Mouse (Mus musculus) hindbrain, postnatal 0 days (tissue): ENCODE data around the gene Syde1. TPM values are rescaled to one million over a fixed set of nuclear protein-coding genes. Genes with fewer than 3 reads are reported as not detected.

Experiments
- ATAC-seq: fragments of 200-750 bp; cut with Nextera tagmentation; 2 replicates; pipeline ENCODE4 v1.8.0; 2017; ENCODE audit warnings: mild to moderate bottlenecking, moderate TSS enrichment, moderate library complexity
- DNase-seq: peaks from one replicate; pipeline ENCODE4 v3.0.0-alpha.2; 2015; ENCODE audit warnings: low spot score
- H3K27ac ChIP-seq: fragments of 300-500 bp; sonication (generic); 2 replicates; pipeline ENCODE4 v1.5.1; 2014; ENCODE audit warnings: mild to moderate bottlenecking
- H3K27me3 ChIP-seq: fragments of 300-500 bp; sonication (generic); 2 replicates; pipeline ENCODE4 v1.6.1; 2014; ENCODE audit warnings: low read length, mixed read lengths; ENCODE audit not compliant: insufficient read depth
- H3K36me3 ChIP-seq: fragments of 300-500 bp; sonication (generic); 2 replicates; pipeline ENCODE4 v1.6.1; 2014; ENCODE audit warnings: low read length, mixed read lengths; ENCODE audit not compliant: insufficient read depth
- H3K4me1 ChIP-seq: fragments of 300-500 bp; sonication (generic); 2 replicates; pipeline ENCODE4 v1.6.1; 2014; ENCODE audit warnings: antibody characterized with exemption, low read length, mixed read lengths; ENCODE audit not compliant: insufficient read depth
- H3K4me2 ChIP-seq: fragments of 300-500 bp; sonication (generic); 2 replicates; pipeline ENCODE4 v1.6.1; 2014; ENCODE audit warnings: low read depth, mild to moderate bottlenecking, low read length, moderate library complexity, mixed read lengths
- H3K4me3 ChIP-seq: fragments of 300-500 bp; sonication (generic); 2 replicates; pipeline ENCODE4 v1.5.1; 2014; ENCODE audit warnings: low read length
- H3K9ac ChIP-seq: fragments of 300-500 bp; sonication (generic); replicated peaks from 2 replicates; pipeline ENCODE4 v1.6.1; 2014; ENCODE audit warnings: mild to moderate bottlenecking, low read length, moderate library complexity, mixed read lengths
- H3K9me3 ChIP-seq: fragments of 300-500 bp; sonication (generic); 2 replicates; pipeline ENCODE4 v1.6.1; 2016; ENCODE audit warnings: low read length, mixed read lengths
- CTCF ChIP-seq: IDR thresholded peaks from 2 replicates; pipeline ENCODE4 v1.5.1; 2016; ENCODE audit warnings: antibody characterized with exemption, control low read depth, low read depth
- WGBS: fragments of 180-500 bp; shearing (Covaris S2); extraction: QIAGEN DNeasy Blood & Tissue Kit; methylation state at CpG from one replicate; pipeline ENCODE4 v1.1.7; 2014; 5-methylcytosine and 5-hydroxymethylcytosine counted together
- polyA plus RNA-seq: library from polyadenylated mRNA; unstranded; fragments of >200 nt; fragmentation: Nextera tagmentation; extraction: Ambion mirVana; gene quantifications from 2 replicates; pipeline ENCODE4 v1.2.1, GENCODE M21; 2015
- total RNA-seq: library from RNA; depleted of rRNA; stranded (reverse); fragments of >200 nt; gene quantifications from 2 replicates; pipeline ENCODE4 v1.2.3, GENCODE M21; 2014

Gene Syde1
- total and polyA plus RNA-seq, 2 experiments from 2014 or later = 3.6 to 7.2 TPM

DNA sequence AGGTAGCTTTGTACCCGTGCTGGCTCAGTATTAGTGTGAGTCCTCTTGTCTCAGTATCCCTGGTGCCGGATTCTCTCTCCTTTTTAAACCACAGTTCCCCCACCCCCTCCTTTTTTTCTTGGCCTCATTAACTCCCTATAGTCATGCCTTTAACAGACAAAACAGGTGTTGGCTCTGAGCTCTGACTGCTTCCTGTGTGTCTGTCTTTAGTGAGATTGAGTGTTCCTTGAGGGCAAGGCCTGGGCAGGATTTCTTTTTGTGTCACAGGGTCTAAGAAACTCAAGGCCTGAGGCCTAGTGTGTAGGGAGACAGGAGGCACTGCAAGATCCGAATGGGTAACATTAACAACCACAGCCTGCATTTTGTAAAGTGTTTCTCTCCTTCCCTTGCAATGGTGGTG lies 13.6 kb downstream of the Syde1 start:
- TF ChIP-seq CTCF = no peak
- H3K9me3 ChIP-seq = no peaks in the 10 kb centered on the region
- peaks cover 32% of the 10 kb centered on the region for H3K36me3 ChIP-seq
- no peak overlapping the region for H3K4me3 ChIP-seq
- H3K4me1 ChIP-seq = peaks cover 6% of the 10 kb centered on the region
- no peak overlapping the region for H3K4me2 ChIP-seq
- no peaks in the 10 kb centered on the region for H3K27me3 ChIP-seq
- DNase-seq (no peak), ATAC-seq (no peak)
- H3K27ac ChIP-seq = no peak overlapping the region
- no peak overlapping the region for H3K9ac ChIP-seq
- WGBS = 65% methylated on average over 3 of the region's 3 CpGs

DNA sequence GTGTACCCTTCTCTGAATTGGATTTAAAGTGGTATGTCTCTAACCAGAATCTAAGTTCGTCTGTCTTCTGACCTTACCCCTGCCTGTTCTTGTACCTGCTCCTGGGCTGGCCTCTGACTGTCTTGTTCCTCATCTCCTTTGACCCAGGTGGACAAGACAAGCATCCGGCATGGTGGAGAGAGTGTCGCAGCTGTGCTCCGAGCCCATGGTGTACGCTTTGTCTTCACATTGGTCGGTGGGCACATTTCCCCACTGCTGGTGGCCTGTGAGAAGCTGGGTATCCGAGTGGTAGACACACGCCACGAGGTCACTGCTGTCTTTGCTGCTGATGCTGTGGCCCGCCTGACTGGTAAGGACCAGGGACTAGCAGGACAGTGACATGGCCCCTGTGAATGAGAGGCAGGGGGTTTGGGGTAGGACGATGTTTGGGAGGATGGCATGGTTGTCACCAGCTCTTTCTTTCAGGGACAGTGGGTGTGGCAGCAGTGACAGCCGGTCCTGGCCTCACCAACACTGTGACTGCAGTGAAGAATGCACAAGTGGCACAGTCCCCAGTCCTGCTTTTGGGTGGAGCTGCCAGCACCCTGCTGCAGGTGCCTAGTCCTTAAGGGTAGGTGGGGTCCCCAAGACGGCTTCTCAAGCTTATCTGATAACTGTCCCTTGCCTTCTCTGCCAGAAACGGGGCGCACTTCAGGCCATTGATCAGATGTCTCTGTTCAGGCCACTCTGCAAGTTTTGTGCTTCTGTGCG lies 15.2 kb downstream of the Syde1 start:
- peaks cover 6% of the 10 kb centered on the region for H3K4me1 ChIP-seq
- no peak overlapping the region for H3K4me3 ChIP-seq
- no peak overlapping the region for H3K27ac ChIP-seq
- DNase-seq (no peak), ATAC-seq (no peak)
- H3K9ac ChIP-seq = no peak overlapping the region
- H3K27me3 ChIP-seq = no peaks in the 10 kb centered on the region
- no peak for TF ChIP-seq CTCF
- no peak overlapping the region for H3K4me2 ChIP-seq
- WGBS = 90% methylated on average over 16 of the region's 16 CpGs
- H3K9me3 ChIP-seq = no peaks in the 10 kb centered on the region
- peaks cover 21% of the 10 kb centered on the region; the same call in 1 of the 2 replicates for H3K36me3 ChIP-seq

DNA sequence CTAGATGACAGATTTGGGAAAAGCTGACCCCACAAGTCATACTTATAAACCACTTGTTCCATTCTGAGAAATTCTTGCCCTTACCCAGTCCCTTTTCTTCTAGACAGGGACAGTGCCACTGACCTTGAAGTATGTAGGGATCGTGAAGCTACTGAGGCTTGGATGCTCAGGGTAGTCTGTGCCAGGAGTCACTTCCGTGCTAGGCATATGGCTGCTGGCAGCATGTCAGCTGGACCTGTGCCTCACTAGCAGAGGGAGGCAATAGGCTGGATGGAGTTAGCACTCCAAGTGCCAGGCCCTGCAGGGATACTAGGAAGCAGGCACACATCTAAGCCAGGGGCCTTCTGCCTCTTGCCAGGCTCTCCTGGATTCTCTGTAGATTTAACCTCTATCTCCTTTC lies 16.1 kb downstream of the Syde1 start:
- Histone ChIP-seq H3K4me3 (no peak overlapping the region), H3K9ac (0 out of 2 replicates have a peak overlapping the region, but pooled peaks have one; percentile 9)
- TF ChIP-seq CTCF = no peak

DNA sequence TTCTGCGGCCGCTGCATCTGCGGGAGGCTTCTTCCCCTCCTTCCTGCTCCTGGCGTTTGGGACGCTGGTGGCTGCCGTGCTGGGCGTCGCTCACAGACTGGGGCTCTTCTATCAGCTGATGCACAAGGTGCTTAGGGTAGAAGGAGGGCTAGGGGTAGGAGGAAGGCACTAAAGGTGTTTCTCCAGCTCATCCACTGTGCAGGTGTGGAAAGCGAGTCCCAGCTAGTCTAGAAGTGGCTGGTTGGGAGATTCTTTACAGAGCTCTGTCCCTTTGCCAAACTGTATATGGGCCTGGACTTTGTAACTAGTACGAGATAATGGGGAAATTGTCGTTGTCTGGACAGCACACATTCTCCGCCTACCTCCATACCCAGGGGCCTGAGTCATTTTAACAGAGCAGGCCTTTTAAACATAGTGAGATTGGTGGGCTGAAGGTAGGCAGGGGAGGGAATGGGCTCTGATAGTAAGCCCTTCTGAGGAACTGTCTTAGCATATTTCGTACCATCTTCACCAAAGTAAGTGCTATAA lies 16.6 kb downstream of the Syde1 start:
- Histone ChIP-seq H3K9ac (peak overlapping the region; percentile 63), H3K9me3 (no peaks in the 10 kb centered on the region), H3K4me1 (peaks cover 6% of the 10 kb centered on the region), H3K36me3 (peaks cover 12% of the 10 kb centered on the region; the same call in 1 of the 2 replicates), H3K4me2 (peak overlapping the region; percentile 85), H3K4me3 (peak overlapping the region; percentile 59), H3K27ac (peak overlapping the region; percentile 90), H3K27me3 (no peaks in the 10 kb centered on the region)
- peak; percentile 27 for ATAC-seq
- no peak for TF ChIP-seq CTCF
- WGBS = 13% methylated on average over 13 of the region's 13 CpGs
- no peak for DNase-seq

More for the DNA sequence above, 16.1 kb downstream of the Syde1 start:
- H3K4me2 ChIP-seq = peak overlapping the region; percentile 85
- DNase-seq (peak; percentile 83), ATAC-seq (no peak)
- H3K9me3 ChIP-seq = no peaks in the 10 kb centered on the region
- 27% methylated on average over 2 of the region's 2 CpGs for WGBS
- H3K27me3 ChIP-seq = no peaks in the 10 kb centered on the region
- H3K4me1 ChIP-seq = peaks cover 6% of the 10 kb centered on the region
- peaks cover 16% of the 10 kb centered on the region; the same call in 1 of the 2 replicates for H3K36me3 ChIP-seq
- peak overlapping the region; percentile 90 for H3K27ac ChIP-seq

DNA sequence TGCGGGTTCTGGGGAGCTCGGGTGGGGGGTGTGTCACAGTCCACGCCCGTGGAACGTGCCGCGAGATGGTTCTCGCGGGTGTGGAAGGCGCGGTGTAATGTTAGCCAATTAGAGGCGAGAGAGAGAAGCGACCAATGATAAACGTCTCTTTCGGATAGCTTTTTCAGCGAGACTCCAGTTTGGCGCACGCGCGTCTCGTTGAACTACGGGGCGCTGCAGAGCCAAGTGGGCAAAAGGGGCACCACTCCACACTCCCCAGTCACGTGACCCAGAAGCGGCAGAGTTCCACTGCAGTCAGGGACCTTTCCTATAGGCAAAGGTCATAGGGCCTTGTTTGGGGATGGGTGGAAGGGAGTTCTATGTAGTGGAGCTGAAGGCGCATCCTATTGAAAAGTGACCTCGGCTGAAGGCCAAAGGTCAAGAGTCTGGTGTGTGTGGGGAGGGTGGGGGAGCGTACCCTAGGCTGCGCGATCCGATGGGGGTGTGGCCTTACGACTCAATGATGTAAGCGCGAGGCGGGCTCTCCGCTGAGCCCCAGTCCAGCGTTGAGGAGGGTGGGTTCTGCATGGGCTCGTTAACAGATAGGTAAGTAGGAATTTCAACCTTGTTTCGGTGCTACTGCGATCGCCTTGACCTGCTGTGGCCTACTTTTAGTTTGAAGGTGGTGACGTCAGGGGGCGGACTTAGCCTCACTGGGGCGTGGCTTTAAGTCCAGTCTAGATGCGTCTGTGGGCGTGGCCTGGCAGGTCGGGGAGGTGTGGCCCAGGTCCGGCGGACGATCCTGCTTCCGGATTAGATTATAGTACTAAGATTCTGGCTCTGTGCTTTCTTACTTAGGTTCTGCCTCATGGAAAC lies 17.3 kb downstream of the Syde1 start, which contains the start of gene Ilvbl:
Ilvbl (plus strand) TSS at position 97 of the 855 bp plus-strand sequence.
- H3K9me3 ChIP-seq = no peaks in the 10 kb centered on the region
- peak within 1 kb of the TSS; percentile 85 for H3K4me2 ChIP-seq
- peaks cover 6% of the 10 kb centered on the region; the same call in 1 of the 2 replicates for H3K36me3 ChIP-seq
- peak; percentile 97 for DNase-seq
- H3K27ac ChIP-seq = peak within 1 kb of the TSS; percentile 90
- H3K9ac ChIP-seq = peak within 1 kb of the TSS; percentile 63
- peak within 1 kb of the TSS; percentile 59 for H3K4me3 ChIP-seq
- peak; percentile 93 for ATAC-seq
- under 1% methylated on average over 51 of the region's 51 CpGs for WGBS
- H3K27me3 ChIP-seq = no peaks in the 10 kb centered on the region
- peaks cover 6% of the 10 kb centered on the region for H3K4me1 ChIP-seq
- peak; percentile 58 for TF ChIP-seq CTCF

DNA sequence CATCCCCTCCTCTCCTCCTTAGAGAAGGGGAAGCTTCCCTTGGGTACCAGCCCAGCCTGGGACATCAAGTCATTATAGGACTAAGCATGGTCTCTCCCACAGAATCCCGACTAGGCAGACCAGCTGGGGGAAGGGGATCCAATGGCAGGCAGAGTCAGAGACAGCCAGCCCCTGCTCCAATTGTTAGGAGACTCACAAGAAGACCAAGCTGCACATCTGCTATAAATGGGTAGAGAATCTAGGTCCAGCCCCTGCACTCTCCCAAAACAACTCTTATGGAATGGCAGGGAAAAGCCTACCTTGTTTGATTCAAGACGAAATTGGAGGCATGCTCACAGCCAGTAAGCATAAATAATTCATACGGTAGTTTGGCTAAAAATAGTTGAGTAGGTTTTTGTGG lies 18.5 kb downstream of the Syde1 start:
- H3K4me1 ChIP-seq = peaks cover 6% of the 10 kb centered on the region
- no peaks in the 10 kb centered on the region for H3K9me3 ChIP-seq
- WGBS = 72% methylated on average over 3 of the region's 3 CpGs
- H3K36me3 ChIP-seq = no peaks in the 10 kb centered on the region
- no peak overlapping the region for H3K4me3 ChIP-seq
- DNase-seq = no peak
- no peak for TF ChIP-seq CTCF
- no peak for ATAC-seq
- H3K9ac ChIP-seq = no peak overlapping the region
- H3K27ac ChIP-seq = 0 out of 2 replicates have a peak overlapping the region, but pooled peaks have one; percentile 90
- no peaks in the 10 kb centered on the region for H3K27me3 ChIP-seq
- H3K4me2 ChIP-seq = no peak overlapping the region
